Mouse (Mus musculus) ES-Bruce4 (cell line): ENCODE results near the gene Tenm4.

Experiments used
- CTCF ChIP-seq: IDR thresholded peaks from one replicate; pipeline ENCODE4 v1.8.1; 2011; ENCODE audit warnings: low read depth, low read length
- EP300 ChIP-seq: IDR thresholded peaks from 2 replicates; pipeline ENCODE4 v1.6.1; 2011; ENCODE audit warnings: low read depth, low read length; ENCODE audit not compliant: insufficient read depth
- POLR2A ChIP-seq: IDR thresholded peaks from one replicate; pipeline ENCODE4 v1.8.1; 2011; ENCODE audit warnings: low read length; ENCODE audit not compliant: insufficient read depth

DNA sequence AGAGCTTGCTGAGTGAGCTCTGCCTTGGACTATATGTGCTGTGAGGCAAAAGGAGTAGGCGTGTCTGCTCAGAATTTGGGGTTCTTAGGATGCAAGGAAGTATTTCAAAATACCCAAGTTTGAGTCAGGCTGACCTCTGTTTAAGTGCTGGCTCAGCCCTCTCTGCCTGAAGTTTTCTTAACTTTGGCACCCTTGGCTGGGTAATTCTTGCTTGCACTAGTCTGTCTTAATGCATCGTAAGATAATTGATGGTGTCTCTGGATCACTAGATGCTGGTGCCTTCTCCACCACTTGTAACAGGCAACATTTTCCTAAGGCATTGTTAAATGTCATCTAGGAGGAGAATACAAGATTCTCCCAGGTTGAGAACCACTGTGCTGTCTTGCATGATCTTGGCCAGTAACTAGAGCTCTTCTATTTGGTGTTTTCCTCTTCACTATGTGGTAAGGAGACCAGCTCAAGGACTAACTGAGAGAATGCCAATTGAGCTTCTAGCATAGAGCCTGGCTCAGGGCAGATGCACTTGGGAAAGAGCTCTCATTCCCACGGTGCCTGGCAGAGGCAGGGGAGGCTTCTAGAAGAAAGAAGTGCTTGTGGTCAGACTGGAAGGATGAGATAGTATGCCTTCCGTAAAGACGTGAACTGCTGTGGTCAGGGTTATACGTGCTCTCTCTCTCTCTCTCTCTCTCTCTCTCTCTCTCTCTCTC is 57.7 kb downstream of the Tenm4 start:
- TF ChIP-seq EP300 (no peak), CTCF (no peak), POLR2A (no peak)
